Mouse (Mus musculus) olfactory bulb, adult 2 months (tissue): Measurements from ENCODE around the gene Slc38a6. TPM values are rescaled to one million over a fixed set of nuclear protein-coding genes. Genes with fewer than 3 reads are reported as not detected.

ENCODE experiments used
- H3K27ac ChIP-seq: fragments of 200-500 bp; 2 replicates; pipeline ENCODE4 v1.5.1; 2012; ENCODE audit warnings: low read depth, low read length; ENCODE audit not compliant: insufficient read depth
- H3K4me1 ChIP-seq: fragments of 200-500 bp; 2 replicates; pipeline ENCODE4 v1.6.1; 2012; ENCODE audit warnings: low read length; ENCODE audit not compliant: control insufficient read depth, insufficient read depth
- H3K4me3 ChIP-seq: fragments of 200-500 bp; 2 replicates; pipeline ENCODE4 v1.5.1; 2012; ENCODE audit warnings: mild to moderate bottlenecking, low read depth, low read length, moderate library complexity; ENCODE audit not compliant: insufficient read depth
- CTCF ChIP-seq: fragments of 200-500 bp; IDR thresholded peaks from 2 replicates; pipeline ENCODE4 v1.5.1; 2012; ENCODE audit warnings: low read depth, mild to moderate bottlenecking, low read length, moderate library complexity; ENCODE audit not compliant: insufficient read depth
- POLR2A ChIP-seq: fragments of 200-500 bp; IDR thresholded peaks from 2 replicates; pipeline ENCODE4 v1.6.1; 2012; ENCODE audit warnings: mild to moderate bottlenecking, low read depth, low read length, moderate library complexity; ENCODE audit not compliant: insufficient read depth
- WGBS: fragments of 180-500 bp; shearing (Covaris S2); methylation state at CpG from one replicate; pipeline ENCODE4 v1.1.7; 2018; 5-methylcytosine and 5-hydroxymethylcytosine counted together
- polyA plus RNA-seq: library from polyadenylated mRNA; stranded (reverse); fragments of >200 nt; gene quantifications from 2 replicates; pipeline ENCODE4 v1.2.4, GENCODE M21; 2012; ENCODE audit warnings: low replicate concordance; ENCODE audit not compliant: missing spikeins, insufficient read depth, insufficient read length

Gene Slc38a6
- polyA plus RNA-seq, 1 experiment, result not detected

DNA sequence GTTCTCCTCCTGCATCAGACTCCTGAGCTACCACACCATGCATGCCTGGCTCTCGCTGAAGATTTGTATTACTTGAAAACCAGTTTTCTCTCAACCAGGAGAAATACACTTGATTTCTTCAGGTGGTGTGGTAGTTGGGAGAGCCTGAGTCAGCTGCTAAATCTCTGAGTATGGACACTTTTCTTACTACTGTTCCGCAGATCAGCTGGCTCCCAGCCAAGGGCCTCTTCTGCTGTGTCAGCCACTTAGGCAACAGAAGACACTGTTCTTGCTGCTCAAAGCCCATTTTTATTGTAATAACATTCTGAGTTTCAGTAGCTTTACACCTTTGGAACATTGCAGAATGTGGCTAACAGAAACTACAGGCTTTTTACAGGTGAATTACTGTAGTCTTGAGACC is 72.1 kb downstream of the Slc38a6 start:
- TF ChIP-seq CTCF (no peak), POLR2A (no peak)
- H3K27ac ChIP-seq, result no peak overlapping the region
- H3K4me1 ChIP-seq, result no peaks in the 10 kb centered on the region
- no peak overlapping the region for H3K4me3 ChIP-seq
- WGBS, result 77% methylated on average over 2 of the region's 2 CpGs

DNA sequence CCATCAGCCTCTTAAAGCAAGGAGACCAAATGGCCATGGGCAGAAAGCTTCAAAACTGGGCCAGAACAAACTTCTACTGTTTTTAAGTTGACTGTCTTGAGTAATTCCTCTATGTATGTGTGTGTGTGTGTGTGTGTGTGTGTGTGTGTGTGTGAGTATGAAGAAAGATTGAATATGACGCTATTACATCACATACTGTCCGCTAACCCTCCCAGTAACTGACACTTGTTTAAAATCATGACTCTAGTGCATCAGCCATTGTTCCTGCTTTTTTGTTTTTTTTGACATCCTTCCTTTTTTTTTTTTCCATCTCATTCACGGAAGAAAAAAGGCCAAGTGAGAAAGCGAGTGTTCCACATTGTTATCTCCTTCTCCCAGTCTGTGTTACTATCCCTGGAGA is 72.9 kb downstream of the Slc38a6 start:
- Histone ChIP-seq H3K4me3 (no peak overlapping the region), H3K27ac (no peak overlapping the region)

DNA sequence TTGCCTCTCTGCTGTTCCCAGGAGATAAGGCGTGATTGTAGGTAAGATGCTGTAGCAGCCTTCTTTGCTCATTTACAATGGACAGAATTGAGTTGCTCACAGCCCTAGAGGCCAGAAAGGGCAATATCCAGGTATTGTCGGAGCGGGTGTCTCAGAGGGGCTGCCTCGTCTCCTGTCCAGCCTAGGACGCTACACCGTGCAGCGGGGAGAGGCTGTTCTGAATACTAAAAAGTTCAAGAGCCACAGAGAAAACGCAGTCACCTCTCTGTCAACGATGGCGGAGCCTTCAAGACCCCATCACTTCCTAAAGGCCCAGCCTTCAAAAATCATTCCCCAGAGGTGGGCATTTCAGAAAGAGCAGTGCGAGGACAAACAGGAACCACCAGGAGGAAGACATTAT is 74.6 kb downstream of the Slc38a6 start:
- WGBS, result 91% methylated on average over 11 of the region's 11 CpGs
- no peak overlapping the region for H3K4me3 ChIP-seq
- no peaks in the 10 kb centered on the region for H3K4me1 ChIP-seq
- no peak overlapping the region for H3K27ac ChIP-seq
- TF ChIP-seq POLR2A (no peak), CTCF (no peak)

More for the DNA sequence above, 72.9 kb downstream of the Slc38a6 start:
- TF ChIP-seq CTCF (no peak), POLR2A (no peak)
- no peaks in the 10 kb centered on the region for H3K4me1 ChIP-seq
- 83% methylated on average over 4 of the region's 4 CpGs for WGBS

DNA sequence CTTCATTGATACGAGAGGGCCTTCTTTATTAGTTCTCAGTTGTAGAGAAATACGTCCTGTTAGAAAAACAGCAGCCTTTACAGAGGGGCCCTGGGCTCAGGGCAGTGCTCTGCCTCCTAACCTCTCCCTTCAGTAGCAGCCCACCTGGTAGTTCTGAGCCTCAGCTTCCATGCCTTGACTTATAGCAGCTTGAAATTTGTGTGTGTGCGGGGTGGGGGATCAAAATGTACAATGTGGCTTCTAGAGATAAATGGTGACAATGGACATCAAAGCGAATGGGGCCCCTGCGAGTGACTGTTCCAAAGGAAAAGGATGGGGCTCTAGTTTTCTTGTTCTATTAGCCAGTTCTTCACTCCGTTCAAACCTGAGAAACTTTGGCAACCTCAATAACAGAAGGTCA is 76.8 kb downstream of the Slc38a6 start:
- WGBS, result 91% methylated on average over 6 of the region's 6 CpGs
- Histone ChIP-seq H3K4me3 (no peak overlapping the region), H3K4me1 (peaks cover 6% of the 10 kb centered on the region; the same call in 1 of the 2 replicates), H3K27ac (no peak overlapping the region)
- TF ChIP-seq POLR2A, result no peak
- TF ChIP-seq CTCF, result no peak

DNA sequence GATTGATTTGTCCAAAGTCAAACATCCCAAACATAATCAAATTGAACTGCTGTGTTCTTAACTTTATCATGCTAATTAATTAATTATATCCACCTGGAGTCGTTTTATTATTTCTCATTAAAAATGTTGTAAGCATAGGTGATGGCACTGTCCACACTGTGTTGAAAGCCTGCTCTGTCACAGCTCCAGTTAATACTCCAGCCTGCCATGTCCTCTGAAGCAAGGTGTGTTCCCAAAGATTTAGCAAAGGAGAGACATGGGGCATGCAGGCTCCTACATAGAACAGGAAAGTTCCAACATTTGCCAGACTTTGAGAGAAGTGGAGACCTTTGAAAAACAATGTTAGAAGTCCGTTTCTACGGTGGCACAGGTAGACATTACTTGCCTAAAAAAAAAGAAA is 77.4 kb downstream of the Slc38a6 start:
- Histone ChIP-seq H3K4me3 (no peak overlapping the region), H3K27ac (no peak overlapping the region), H3K4me1 (peaks cover 6% of the 10 kb centered on the region; the same call in 1 of the 2 replicates)
- TF ChIP-seq POLR2A (no peak), CTCF (no peak)
- 93% methylated on average over 3 of the region's 3 CpGs for WGBS

DNA sequence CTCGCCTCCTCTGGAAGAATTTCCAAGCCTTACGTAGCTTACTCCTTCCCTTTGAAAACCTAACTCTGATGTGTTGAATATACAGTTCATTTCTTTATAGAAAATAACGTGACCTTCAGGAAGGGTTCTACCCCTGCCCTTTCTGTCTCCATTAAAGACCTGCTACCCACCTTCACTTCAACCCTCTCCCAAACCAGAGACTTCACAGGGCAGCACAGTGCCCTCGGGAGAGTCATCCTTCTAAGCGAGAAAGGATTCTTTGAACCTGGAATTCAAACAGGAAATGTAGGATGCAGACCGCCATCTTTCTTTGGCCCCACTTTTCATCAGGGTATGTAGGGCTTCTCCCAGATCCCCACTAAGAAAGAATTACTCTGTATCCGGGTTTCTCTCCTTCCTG is 80.0 kb downstream of the Slc38a6 start:
- WGBS, result 94% methylated on average over 7 of the region's 7 CpGs
- H3K27ac ChIP-seq, result no peak overlapping the region
- H3K4me1 ChIP-seq, result peaks cover 6% of the 10 kb centered on the region; the same call in 1 of the 2 replicates
- H3K4me3 ChIP-seq, result no peak overlapping the region
- TF ChIP-seq CTCF (no peak), POLR2A (no peak)

DNA sequence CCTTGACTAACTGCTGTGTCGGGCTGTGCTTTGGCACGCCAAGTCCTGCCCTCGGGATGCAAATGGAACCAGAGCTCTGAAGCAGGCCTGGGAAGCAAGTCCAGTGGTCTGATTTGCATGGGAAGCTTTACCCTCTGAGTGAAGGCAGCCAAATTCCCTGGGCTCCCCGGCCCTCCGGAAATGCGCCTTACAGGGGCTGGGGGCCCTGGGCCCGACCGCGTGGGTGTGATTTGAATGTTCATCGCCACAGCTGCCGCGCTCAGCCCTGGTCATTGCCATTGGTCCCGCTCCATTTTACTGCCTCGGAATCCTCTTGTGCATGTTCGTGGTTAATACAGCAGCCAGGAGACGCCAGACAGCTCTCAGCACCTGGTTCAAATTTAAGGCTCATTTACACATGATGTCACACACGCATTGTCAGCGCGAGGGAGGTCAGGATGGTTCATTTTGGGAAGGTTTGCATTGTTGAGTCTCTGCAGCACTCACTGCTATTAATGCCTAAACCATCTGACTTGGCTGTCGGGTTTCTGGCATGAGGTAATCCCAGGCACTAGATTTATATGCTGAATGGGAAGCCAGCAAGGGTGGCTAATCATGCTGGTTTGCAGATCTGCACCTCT is 81.0 kb downstream of the Slc38a6 start:
- peaks cover 6% of the 10 kb centered on the region; the same call in 1 of the 2 replicates for H3K4me1 ChIP-seq
- no peak overlapping the region for H3K27ac ChIP-seq
- WGBS, result 25% methylated on average over 20 of the region's 20 CpGs
- no peak overlapping the region for H3K4me3 ChIP-seq
- TF ChIP-seq POLR2A, result no peak
- no peak for TF ChIP-seq CTCF

DNA sequence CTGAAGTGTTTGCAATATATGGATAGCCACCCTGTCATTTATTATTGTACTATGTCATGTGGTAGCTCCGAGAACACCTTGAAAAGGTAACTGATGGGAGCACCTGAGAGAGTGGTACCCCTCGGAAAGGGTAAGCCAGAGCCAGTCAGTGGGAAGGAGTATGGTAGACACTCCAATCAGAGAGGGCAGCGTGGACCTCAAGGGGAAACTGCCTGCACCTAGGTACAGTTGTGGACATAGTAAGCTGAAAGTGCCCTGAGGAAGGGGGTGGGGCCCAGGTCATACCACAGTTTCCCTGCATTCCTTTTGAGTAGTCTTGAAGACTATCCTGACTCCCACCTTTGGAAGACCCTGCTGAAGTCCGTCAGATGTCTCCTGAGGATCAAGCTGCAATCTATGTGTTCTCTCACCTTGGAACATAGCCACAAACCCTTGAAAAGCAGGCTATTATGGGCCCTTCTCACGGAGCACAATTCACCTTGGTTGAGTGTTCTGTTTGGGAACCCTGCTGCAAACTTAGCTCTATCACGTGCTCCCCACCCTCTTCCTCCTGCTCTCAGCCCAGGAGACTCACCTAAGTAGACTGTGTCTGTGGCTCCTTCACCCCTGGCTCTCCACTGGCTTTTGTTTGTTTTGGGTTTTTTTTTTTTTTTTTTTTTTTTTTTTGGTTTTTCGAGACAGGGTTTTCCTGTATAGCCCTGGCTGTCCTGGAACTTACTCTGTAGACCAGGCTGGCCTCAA is 82.5 kb downstream of the Slc38a6 start:
- no peak overlapping the region for H3K4me3 ChIP-seq
- WGBS, result 89% methylated on average over 7 of the region's 7 CpGs
- TF ChIP-seq POLR2A, result no peak
- TF ChIP-seq CTCF, result no peak
- H3K4me1 ChIP-seq, result peaks cover 6% of the 10 kb centered on the region; the same call in 1 of the 2 replicates
- H3K27ac ChIP-seq, result no peak overlapping the region

DNA sequence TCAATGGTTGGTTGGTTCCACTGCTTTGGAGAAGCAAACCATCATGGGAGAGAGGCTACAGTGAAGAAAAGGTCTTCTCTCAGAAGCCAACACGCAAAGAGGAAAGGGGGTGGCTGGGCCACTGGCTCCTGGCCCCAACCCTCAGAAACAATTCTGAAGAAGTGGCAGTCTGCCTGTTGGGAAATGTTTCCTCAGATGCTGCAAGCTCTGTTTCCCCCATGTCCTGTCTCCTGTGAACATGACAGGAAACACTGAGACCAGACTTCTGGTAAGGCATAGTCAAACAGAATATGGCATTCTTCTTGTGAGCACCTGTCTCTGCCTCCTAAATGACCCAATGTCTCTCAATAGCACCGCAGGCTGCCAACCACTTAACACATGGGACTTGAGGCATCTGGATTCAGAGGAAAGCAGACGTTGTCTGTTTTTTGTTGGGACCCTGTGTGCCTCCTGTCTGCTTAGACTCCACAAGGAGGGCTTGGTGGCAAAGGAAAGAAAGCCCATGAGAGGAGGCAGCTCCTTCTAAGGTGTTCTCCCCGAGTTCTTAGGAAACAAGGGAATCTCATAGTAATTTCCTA is 83.9 kb downstream of the Slc38a6 start:
- WGBS, result 67% methylated on average over 4 of the region's 4 CpGs
- no peak overlapping the region for H3K27ac ChIP-seq

More for the DNA sequence above, 83.9 kb downstream of the Slc38a6 start:
- TF ChIP-seq POLR2A, result no peak
- no peak for TF ChIP-seq CTCF
- Histone ChIP-seq H3K4me3 (no peak overlapping the region), H3K4me1 (peaks cover 6% of the 10 kb centered on the region; the same call in 1 of the 2 replicates)
